ENCODE assay signal across 25 mouse cellular contexts in genomic region chr2:164758692-164759091, GRCm38 (mm10). TPM values are rescaled to one million over a fixed set of nuclear protein-coding genes. Genes with fewer than 3 reads are reported as not detected.
DNase-seq lines count a peak whose midpoint lies in the region; ATAC-seq and TF ChIP-seq lines count a peak whose summit lies in the region.
"Had no signal": no experiment of that assay in that cellular context is flagged by ENCODE, and none has a peak within 500 bp of the region (broad histone marks: within the 10 kb centered on the region; RNA-seq: fewer than 3 reads in every experiment).

No protein-coding gene starts in this region.

- no peak overlapping the region for H3K4me3 ChIP-seq in heart, embryonic 13.5 days
- H3K4me3 ChIP-seq in liver, embryonic 11.5 days (ENCODE audit: low read depth, low read length) = no peak overlapping the region
- no peak overlapping the region for H3K4me3 ChIP-seq in liver, postnatal 0 days (ENCODE audit: low read depth, low read length)
- H3K4me3 ChIP-seq: forebrain, embryonic 13.5 days; heart, embryonic 15.5 days; hindbrain, embryonic 15.5 days; limb, embryonic 10.5 days had no signal

- H3K9me3 ChIP-seq in heart, embryonic 13.5 days = no peaks in the 10 kb centered on the region
- no peaks in the 10 kb centered on the region for H3K9me3 ChIP-seq in liver, embryonic 11.5 days (ENCODE audit: control insufficient read depth, low read length)
- no peaks in the 10 kb centered on the region for H3K9me3 ChIP-seq in liver, postnatal 0 days (ENCODE audit: low read length)
- H3K9me3 ChIP-seq: forebrain, embryonic 13.5 days; heart, embryonic 15.5 days; hindbrain, embryonic 15.5 days; limb, embryonic 10.5 days had no signal

- peaks cover 47% of the 10 kb centered on the region for H3K4me1 ChIP-seq in heart, embryonic 13.5 days
- peaks cover 34% of the 10 kb centered on the region for H3K4me1 ChIP-seq in liver, embryonic 11.5 days (replicated peaks; ENCODE audit: control insufficient read depth, insufficient read depth, low read length)
- H3K4me1 ChIP-seq in liver, postnatal 0 days (ENCODE audit: insufficient read depth) = peaks cover 47% of the 10 kb centered on the region
- H3K4me1 ChIP-seq: forebrain, embryonic 13.5 days; hindbrain, embryonic 15.5 days; limb, embryonic 10.5 days had no signal

- H3K4me2 ChIP-seq in heart, embryonic 13.5 days = no peak overlapping the region
- H3K4me2 ChIP-seq in liver, embryonic 11.5 days = no peak overlapping the region
- 0 out of 2 replicates have a peak overlapping the region, but pooled peaks have one; percentile 20 for H3K4me2 ChIP-seq in liver, postnatal 0 days (ENCODE audit: low read depth, low read length)
- H3K4me2 ChIP-seq: forebrain, embryonic 13.5 days; heart, embryonic 15.5 days; hindbrain, embryonic 15.5 days had no signal

- no peak for ATAC-seq in heart, embryonic 13.5 days (ENCODE audit: extremely low read depth, insufficient number of reproducible peaks, low FRiP score, low TSS enrichment)
- peak; percentile 62 for ATAC-seq in liver, embryonic 11.5 days (replicated peaks; ENCODE audit: low FRiP score)
- peak; percentile 52 for ATAC-seq in liver, postnatal 0 days
- ATAC-seq: forebrain, embryonic 13.5 days; lung, postnatal 0 days had no signal

- H3K27me3 ChIP-seq in heart, embryonic 13.5 days (replicated peaks) = no peaks in the 10 kb centered on the region
- no peaks in the 10 kb centered on the region for H3K27me3 ChIP-seq in liver, embryonic 11.5 days (replicated peaks; ENCODE audit: control insufficient read depth, insufficient read depth, low read length)
- H3K27me3 ChIP-seq in liver, postnatal 0 days (ENCODE audit: insufficient read depth, low read length) = no peaks in the 10 kb centered on the region
- H3K27me3 ChIP-seq: forebrain, embryonic 13.5 days; heart, embryonic 15.5 days; hindbrain, embryonic 15.5 days had no signal

- no peak overlapping the region for H3K9ac ChIP-seq in heart, embryonic 13.5 days
- 0 out of 2 replicates have a peak overlapping the region, but pooled peaks have one; percentile 10 for H3K9ac ChIP-seq in liver, embryonic 11.5 days (ENCODE audit: low read depth, low read length)
- H3K9ac ChIP-seq in liver, postnatal 0 days (replicated peaks) = peak overlapping the region; percentile 46
- H3K9ac ChIP-seq: forebrain, embryonic 13.5 days; heart, embryonic 15.5 days; hindbrain, embryonic 15.5 days had no signal

- H3K36me3 ChIP-seq in heart, embryonic 13.5 days = peaks cover 100% of the 10 kb centered on the region
- peaks cover 62% of the 10 kb centered on the region for H3K36me3 ChIP-seq in liver, embryonic 11.5 days (ENCODE audit: control insufficient read depth, insufficient read depth, low read length)
- H3K36me3 ChIP-seq in liver, postnatal 0 days (replicated peaks; ENCODE audit: insufficient read depth, low read length) = peaks cover 90% of the 10 kb centered on the region

- TF ChIP-seq EP300 in liver, postnatal 0 days (IDR thresholded peaks at IDR 0.05; ENCODE audit: low read depth) = peak; percentile 94

- H3K27ac ChIP-seq in heart, embryonic 13.5 days (replicated peaks) = peak overlapping the region; percentile 21; the same call in 1 of the 2 replicates
- H3K27ac ChIP-seq in liver, embryonic 11.5 days (ENCODE audit: low read depth, low read length) = peak overlapping the region; percentile 30; the same call in 1 of the 2 replicates
- peak overlapping the region; percentile 73 for H3K27ac ChIP-seq in liver, postnatal 0 days (ENCODE audit: low read depth)
- H3K27ac ChIP-seq: forebrain, embryonic 13.5 days; heart, embryonic 15.5 days; hindbrain, embryonic 15.5 days; limb, embryonic 10.5 days; macrophage had no signal

- no peak for TF ChIP-seq CTCF in liver, postnatal 0 days (IDR thresholded peaks at IDR 0.05; ENCODE audit: low read depth)

- DNase-seq in heart, postnatal 4 days = no peak
- peak; percentile 65 for DNase-seq in c-Kit-positive CD71-positive TER-119-positive erythroid progenitor cells, embryonic 14.5 days (ENCODE audit: low spot score)
- DNase-seq in liver, embryonic 11.5 days (ENCODE audit: low spot score) = no peak
- DNase-seq in liver, postnatal 0 days = no peak
- no peak for DNase-seq in right cerebral cortex, postnatal 36 days (ENCODE audit: low spot score in 2 of 2)
- no peak for DNase-seq in adrenal gland, postnatal 4 days (ENCODE audit: low spot score in 2 of 2)
- DNase-seq: adrenal gland, postnatal 25 days; cerebellum, adult 18-20 months; cerebellum, postnatal 14 days; kidney, adult 8-10 months; kidney, postnatal 10 days; thymus, adult 2 months had no signal

- WGBS in heart, embryonic 13.5 days = 55% methylated on average over 1 of the region's 1 CpGs
- WGBS in liver, embryonic 11.5 days = 62% methylated on average over 1 of the region's 1 CpGs
- 53% methylated on average over 1 of the region's 1 CpGs for WGBS in liver, postnatal 0 days (ENCODE audit: insufficient replicate concordance)

RNA-seq across cellular contexts. Expression of gene Ube2c, which starts 11.0 kb away (rescaled TPM):
- polyA plus RNA-seq in heart, embryonic 13.5 days (2015; fragmentation: Nextera tagmentation; extraction: Ambion mirVana) = 434 and 464 TPM in 2 replicates
- total RNA-seq in heart, postnatal 4 days (2021) = 100 to 1,000 TPM; 130 to 144 TPM
- 482 and 522 TPM in 2 replicates for polyA plus RNA-seq in liver, embryonic 11.5 days (2014; fragmentation: Nextera tagmentation; extraction: Ambion mirVana)
- 243 and 277 TPM in 2 replicates for polyA plus RNA-seq in liver, postnatal 0 days (2015; fragmentation: Nextera tagmentation; extraction: Ambion mirVana)
- total RNA-seq in adrenal gland, postnatal 4 days (2021) = 10 to 100 TPM; 48.4 to 64.6 TPM

RNA-seq across cellular contexts. Expression of gene Dnttip1, which starts 12.9 kb away (rescaled TPM):
- 55.0 and 56.9 TPM in 2 replicates for polyA plus RNA-seq in heart, embryonic 13.5 days (2015; fragmentation: Nextera tagmentation; extraction: Ambion mirVana)
- 10 to 100 TPM; 41.2 to 42.0 TPM for total RNA-seq in heart, postnatal 4 days (2021)
- polyA plus RNA-seq in liver, embryonic 11.5 days (2014; fragmentation: Nextera tagmentation; extraction: Ambion mirVana) = 50.3 and 50.5 TPM in 2 replicates
- 33.7 and 34.2 TPM in 2 replicates for polyA plus RNA-seq in liver, postnatal 0 days (2015; fragmentation: Nextera tagmentation; extraction: Ambion mirVana)
- total RNA-seq in adrenal gland, postnatal 4 days (2021) = 10 to 100 TPM; 50.1 to 54.2 TPM

RNA-seq across cellular contexts. Expression of gene Wfdc3, which starts 13.0 kb away (rescaled TPM):
- 0.27 and 0.28 TPM in 2 replicates for polyA plus RNA-seq in heart, embryonic 13.5 days (2015; fragmentation: Nextera tagmentation; extraction: Ambion mirVana)
- under 1 TPM; 0.26 to 0.27 TPM for total RNA-seq in heart, postnatal 4 days (2021)
- 0.18 and 0.38 TPM in 2 replicates for polyA plus RNA-seq in liver, embryonic 11.5 days (2014; fragmentation: Nextera tagmentation; extraction: Ambion mirVana)
- 2.0 and 2.5 TPM in 2 replicates for polyA plus RNA-seq in liver, postnatal 0 days (2015; fragmentation: Nextera tagmentation; extraction: Ambion mirVana)
- total RNA-seq in adrenal gland, postnatal 4 days (2021) = under 1 TPM; 0.90 to 0.92 TPM
- total RNA-seq: gastrocnemius, adult 8-10 months had no signal
- polyA plus RNA-seq: macrophage had no signal

RNA-seq across cellular contexts. Expression of gene Tnnc2, which starts 21.1 kb away (rescaled TPM):
- 1.0 and 3.8 TPM in 2 replicates for polyA plus RNA-seq in heart, embryonic 13.5 days (2015; fragmentation: Nextera tagmentation; extraction: Ambion mirVana)
- 10 to 100 TPM in 1 of 2 experiments, not detected in 1; 10.8 TPM for total RNA-seq in heart, postnatal 4 days (2021)
- polyA plus RNA-seq in liver, embryonic 11.5 days (2014; fragmentation: Nextera tagmentation; extraction: Ambion mirVana) = 0.47 and 1.1 TPM in 2 replicates
- polyA plus RNA-seq in liver, postnatal 0 days (2015; fragmentation: Nextera tagmentation; extraction: Ambion mirVana) = 6.5 and 127 TPM in 2 replicates
- 100 to 1,000 TPM in 1 of 2 experiments, 10 to 100 TPM in 1; 94.0 to 231 TPM for total RNA-seq in adrenal gland, postnatal 4 days (2021)
- total RNA-seq: adrenal gland, postnatal 25 days; layer of hippocampus, postnatal 14 days; midbrain, postnatal 0 days; neutrophil, adult 5-6 weeks had no signal
- polyA plus RNA-seq: forebrain, embryonic 13.5 days; liver, adult 2 months; macrophage; spleen, adult 2 months had no signal

RNA-seq across cellular contexts. Expression of gene Snx21, which starts 26.9 kb away (rescaled TPM):
- polyA plus RNA-seq in heart, embryonic 13.5 days (2015; fragmentation: Nextera tagmentation; extraction: Ambion mirVana) = 26.7 and 31.8 TPM in 2 replicates
- total RNA-seq in heart, postnatal 4 days (2021) = 10 to 100 TPM; 22.9 to 24.1 TPM
- polyA plus RNA-seq in liver, embryonic 11.5 days (2014; fragmentation: Nextera tagmentation; extraction: Ambion mirVana) = 8.3 and 8.4 TPM in 2 replicates
- polyA plus RNA-seq in liver, postnatal 0 days (2015; fragmentation: Nextera tagmentation; extraction: Ambion mirVana) = 6.1 and 7.4 TPM in 2 replicates
- total RNA-seq in adrenal gland, postnatal 4 days (2021) = 10 to 100 TPM; 40.5 to 42.9 TPM

Comparison
In these comparisons a context has a peak if more than half of its experiments do, and no peak if none do; other contexts are left out.
1. H3K27ac ChIP-seq: peak in every context shown above with its lines; median percentile 73 in liver, postnatal 0 days; 30 in liver, embryonic 11.5 days; 21 in heart, embryonic 13.5 days.